Mouse (Mus musculus): ENCODE measurements around the gene Bbs9. TPM values are rescaled to one million over a fixed set of nuclear protein-coding genes. Genes with fewer than 3 reads are reported as not detected.

The Bbs9 gene
- polyA plus RNA-seq (2015; fragmentation: Nextera tagmentation; extraction: Ambion mirVana), result 16.4 and 17.4 TPM in 2 replicates

GRCm38 (mm10) chr9:22475424-22475868 is at the start of gene Bbs9:
TSS of gene Bbs9 (plus strand) at chr9:22475715.
- Histone ChIP-seq H3K9ac (replicated peaks) (peak within 1 kb of the TSS; percentile 66), H3K27ac (replicated peaks) (peak within 1 kb of the TSS; percentile 82), H3K4me1 (peaks cover 15% of the 10 kb centered on the region), H3K4me3 (replicated peaks) (peak within 1 kb of the TSS; percentile 74), H3K4me2 (peak within 1 kb of the TSS; percentile 92), H3K36me3 (no peaks in the 10 kb centered on the region), H3K27me3 (replicated peaks) (no peaks in the 10 kb centered on the region), H3K9me3 (replicated peaks) (no peaks in the 10 kb centered on the region)
- peak; percentile 97 for ATAC-seq (ENCODE audit: low FRiP score)
- under 1% methylated on average over 25 of the region's 25 CpGs for WGBS

GRCm38 (mm10) chr9:22428028-22428665 is 47.4 kb upstream of the Bbs9 start:
- ATAC-seq (ENCODE audit: low FRiP score), result no peak
- H3K36me3 ChIP-seq, result peaks cover 10% of the 10 kb centered on the region; the same call in 1 of the 2 replicates
- WGBS, result 33% methylated on average over 4 of the region's 4 CpGs

GRCm38 (mm10) chr9:22428666-22429410 is 46.7 kb upstream of the Bbs9 start:
- no peak for ATAC-seq (ENCODE audit: low FRiP score)
- Histone ChIP-seq H3K36me3 (peaks cover 10% of the 10 kb centered on the region; the same call in 1 of the 2 replicates), H3K27me3 (replicated peaks) (no peaks in the 10 kb centered on the region), H3K27ac (replicated peaks) (no peak overlapping the region), H3K4me1 (0 out of 2 replicates have a peak, but pooled peaks cover 4% of the 10 kb centered on the region), H3K9ac (replicated peaks) (no peak overlapping the region), H3K9me3 (replicated peaks) (no peaks in the 10 kb centered on the region), H3K4me2 (no peak overlapping the region), H3K4me3 (replicated peaks) (no peak overlapping the region)
- WGBS, result 80% methylated on average over 14 of the region's 14 CpGs

More at GRCm38 (mm10) chr9:22428028-22428665, 47.4 kb upstream of the Bbs9 start:
- no peak overlapping the region for H3K4me2 ChIP-seq
- H3K4me3 ChIP-seq (replicated peaks), result no peak overlapping the region
- no peaks in the 10 kb centered on the region for H3K9me3 ChIP-seq (replicated peaks)
- H3K27ac ChIP-seq (replicated peaks), result no peak overlapping the region
- no peaks in the 10 kb centered on the region for H3K27me3 ChIP-seq (replicated peaks)
- 0 out of 2 replicates have a peak, but pooled peaks cover 4% of the 10 kb centered on the region for H3K4me1 ChIP-seq
- H3K9ac ChIP-seq (replicated peaks), result no peak overlapping the region

GRCm38 (mm10) chr9:22429533-22430241 is 45.8 kb upstream of the Bbs9 start:
- no peak overlapping the region for H3K27ac ChIP-seq (replicated peaks)
- no peak overlapping the region for H3K4me2 ChIP-seq
- H3K9ac ChIP-seq (replicated peaks), result no peak overlapping the region
- WGBS, result 75% methylated on average over 15 of the region's 15 CpGs
- H3K9me3 ChIP-seq (replicated peaks), result no peaks in the 10 kb centered on the region
- peaks cover 11% of the 10 kb centered on the region; the same call in 1 of the 2 replicates for H3K36me3 ChIP-seq
- H3K4me3 ChIP-seq (replicated peaks), result no peak overlapping the region
- ATAC-seq (ENCODE audit: low FRiP score), result no peak
- 0 out of 2 replicates have a peak, but pooled peaks cover 4% of the 10 kb centered on the region for H3K4me1 ChIP-seq
- H3K27me3 ChIP-seq (replicated peaks), result no peaks in the 10 kb centered on the region

- no peak overlapping the region for H3K9ac ChIP-seq (replicated peaks)
- ATAC-seq (ENCODE audit: low FRiP score), result no peak
- H3K4me3 ChIP-seq (replicated peaks), result no peak overlapping the region
- no peak overlapping the region for H3K4me2 ChIP-seq
- no peaks in the 10 kb centered on the region for H3K27me3 ChIP-seq (replicated peaks)
- H3K9me3 ChIP-seq (replicated peaks), result no peaks in the 10 kb centered on the region
- 50% methylated on average over 5 of the region's 5 CpGs for WGBS
- H3K36me3 ChIP-seq, result peaks cover 16% of the 10 kb centered on the region
- no peak overlapping the region for H3K27ac ChIP-seq (replicated peaks)
- H3K4me1 ChIP-seq, result 0 out of 2 replicates have a peak, but pooled peaks cover 4% of the 10 kb centered on the region
Measured at GRCm38 (mm10) chr9:22430315-22430840, 45.1 kb upstream of the Bbs9 start.

GRCm38 (mm10) chr9:22433221-22433620 is 42.3 kb upstream of the Bbs9 start:
- no peak overlapping the region for H3K9ac ChIP-seq (replicated peaks)
- peaks cover 21% of the 10 kb centered on the region for H3K36me3 ChIP-seq
- H3K9me3 ChIP-seq (replicated peaks), result no peaks in the 10 kb centered on the region
- no peak overlapping the region for H3K4me2 ChIP-seq
- H3K4me1 ChIP-seq, result 0 out of 2 replicates have a peak, but pooled peaks cover 4% of the 10 kb centered on the region
- H3K27ac ChIP-seq (replicated peaks), result no peak overlapping the region
- H3K4me3 ChIP-seq (replicated peaks), result no peak overlapping the region
- H3K27me3 ChIP-seq (replicated peaks), result no peaks in the 10 kb centered on the region
- ATAC-seq (ENCODE audit: low FRiP score), result no peak
- 75% methylated on average over 2 of the region's 2 CpGs for whole genome bisulfite sequencing

- WGBS, result 89% methylated on average over 2 of the region's 2 CpGs
- Histone ChIP-seq H3K4me1 (0 out of 2 replicates have a peak, but pooled peaks cover 3% of the 10 kb centered on the region), H3K4me3 (replicated peaks) (no peak overlapping the region), H3K27ac (replicated peaks) (no peak overlapping the region), H3K27me3 (replicated peaks) (no peaks in the 10 kb centered on the region), H3K9ac (replicated peaks) (no peak overlapping the region), H3K4me2 (no peak overlapping the region), H3K9me3 (replicated peaks) (no peaks in the 10 kb centered on the region), H3K36me3 (peaks cover 25% of the 10 kb centered on the region)
- no peak for ATAC-seq (ENCODE audit: low FRiP score)
Measured at GRCm38 (mm10) chr9:22434101-22434500, 41.4 kb upstream of the Bbs9 start.

GRCm38 (mm10) chr9:22438826-22439225 is 36.7 kb upstream of the Bbs9 start:
- Histone ChIP-seq H3K27ac (replicated peaks) (no peak overlapping the region), H3K27me3 (replicated peaks) (no peaks in the 10 kb centered on the region), H3K9ac (replicated peaks) (no peak overlapping the region), H3K9me3 (replicated peaks) (no peaks in the 10 kb centered on the region), H3K4me2 (no peak overlapping the region), H3K4me1 (no peaks in the 10 kb centered on the region), H3K4me3 (replicated peaks) (no peak overlapping the region), H3K36me3 (peaks cover 42% of the 10 kb centered on the region)
- WGBS, result 69% methylated on average over 1 of the region's 1 CpGs
- ATAC-seq (ENCODE audit: low FRiP score), result no peak

GRCm38 (mm10) chr9:22443157-22443556 is 32.4 kb upstream of the Bbs9 start:
- Histone ChIP-seq H3K9me3 (replicated peaks) (no peaks in the 10 kb centered on the region), H3K4me2 (no peak overlapping the region), H3K36me3 (peaks cover 53% of the 10 kb centered on the region), H3K4me3 (replicated peaks) (no peak overlapping the region), H3K27ac (replicated peaks) (no peak overlapping the region), H3K9ac (replicated peaks) (no peak overlapping the region), H3K27me3 (replicated peaks) (no peaks in the 10 kb centered on the region), H3K4me1 (no peaks in the 10 kb centered on the region)
- WGBS, result 91% methylated on average over 10 of the region's 10 CpGs
- no peak for ATAC-seq (ENCODE audit: low FRiP score)

GRCm38 (mm10) chr9:22445123-22445522 is 30.4 kb upstream of the Bbs9 start:
- 63% methylated on average over 1 of the region's 1 CpGs for WGBS
- H3K36me3 ChIP-seq, result peaks cover 62% of the 10 kb centered on the region
- no peak for ATAC-seq (ENCODE audit: low FRiP score)
- no peaks in the 10 kb centered on the region for H3K9me3 ChIP-seq (replicated peaks)
- H3K9ac ChIP-seq (replicated peaks), result no peak overlapping the region
- no peaks in the 10 kb centered on the region for H3K4me1 ChIP-seq
- H3K27ac ChIP-seq (replicated peaks), result no peak overlapping the region
- no peak overlapping the region for H3K4me3 ChIP-seq (replicated peaks)
- no peaks in the 10 kb centered on the region for H3K27me3 ChIP-seq (replicated peaks)
- H3K4me2 ChIP-seq, result no peak overlapping the region

GRCm38 (mm10) chr9:22447213-22447612 is 28.3 kb upstream of the Bbs9 start:
- H3K9ac ChIP-seq (replicated peaks), result no peak overlapping the region
- peaks cover 70% of the 10 kb centered on the region for H3K36me3 ChIP-seq
- no peaks in the 10 kb centered on the region for H3K4me1 ChIP-seq
- H3K9me3 ChIP-seq (replicated peaks), result no peaks in the 10 kb centered on the region
- 93% methylated on average over 5 of the region's 5 CpGs for WGBS
- H3K4me2 ChIP-seq, result no peak overlapping the region
- H3K27me3 ChIP-seq (replicated peaks), result no peaks in the 10 kb centered on the region
- no peak for ATAC-seq (ENCODE audit: low FRiP score)
- no peak overlapping the region for H3K4me3 ChIP-seq (replicated peaks)
- H3K27ac ChIP-seq (replicated peaks), result no peak overlapping the region
